Mouse (Mus musculus) ES-Bruce4 (cell line): ENCODE results near the gene Hsd3b7. TPM values are rescaled to one million over a fixed set of nuclear protein-coding genes. Genes with fewer than 3 reads are reported as not detected.

Experiments used
- H3K27ac ChIP-seq: 2 replicates; pipeline ENCODE4 v1.5.1; 2012; ENCODE audit warnings: low read length, inconsistent platforms; ENCODE audit not compliant: insufficient read depth
- H3K27me3 ChIP-seq: 2 replicates; pipeline ENCODE4 v1.6.1; 2012; ENCODE audit warnings: mild to moderate bottlenecking, low read length, inconsistent platforms; ENCODE audit not compliant: control insufficient read depth, poor library complexity, insufficient read depth, severe bottlenecking
- H3K36me3 ChIP-seq: 2 replicates; pipeline ENCODE4 v1.6.1; 2012; ENCODE audit warnings: inconsistent platforms, mild to moderate bottlenecking, low read length, moderate library complexity; ENCODE audit not compliant: control insufficient read depth, poor library complexity, insufficient read depth, severe bottlenecking
- H3K4me1 ChIP-seq: one replicate; pipeline ENCODE4 v1.8.1; 2011; ENCODE audit warnings: low read length; ENCODE audit not compliant: control insufficient read depth, insufficient read depth
- H3K4me3 ChIP-seq: 2 replicates; pipeline ENCODE4 v1.5.1; 2011; ENCODE audit warnings: low read depth, mild to moderate bottlenecking, low read length
- H3K9ac ChIP-seq: 2 replicates; pipeline ENCODE4 v1.6.1; 2012; ENCODE audit warnings: low read depth, mild to moderate bottlenecking, inconsistent platforms; ENCODE audit not compliant: poor library complexity, severe bottlenecking
- H3K9me3 ChIP-seq: replicated peaks from 2 replicates; pipeline ENCODE4 v1.6.1; 2012; ENCODE audit warnings: mild to moderate bottlenecking, low read length, inconsistent platforms; ENCODE audit not compliant: control insufficient read depth, poor library complexity, insufficient read depth, severe bottlenecking
- CTCF ChIP-seq: IDR thresholded peaks from one replicate; pipeline ENCODE4 v1.8.1; 2011; ENCODE audit warnings: low read depth, low read length
- EP300 ChIP-seq: IDR thresholded peaks from 2 replicates; pipeline ENCODE4 v1.6.1; 2011; ENCODE audit warnings: low read depth, low read length; ENCODE audit not compliant: insufficient read depth
- POLR2A ChIP-seq: IDR thresholded peaks from one replicate; pipeline ENCODE4 v1.8.1; 2011; ENCODE audit warnings: low read length; ENCODE audit not compliant: insufficient read depth
- polyA plus RNA-seq: library from polyadenylated mRNA; stranded (reverse); fragments of >200 nt; gene quantifications from 2 replicates; pipeline ENCODE4 v1.2.4, GENCODE M21; 2011; ENCODE audit warnings: low read depth; ENCODE audit not compliant: missing spikeins, insufficient read depth, insufficient read length

Gene Hsd3b7
- polyA plus RNA-seq, 1 experiment, result 11.2 TPM

DNA sequence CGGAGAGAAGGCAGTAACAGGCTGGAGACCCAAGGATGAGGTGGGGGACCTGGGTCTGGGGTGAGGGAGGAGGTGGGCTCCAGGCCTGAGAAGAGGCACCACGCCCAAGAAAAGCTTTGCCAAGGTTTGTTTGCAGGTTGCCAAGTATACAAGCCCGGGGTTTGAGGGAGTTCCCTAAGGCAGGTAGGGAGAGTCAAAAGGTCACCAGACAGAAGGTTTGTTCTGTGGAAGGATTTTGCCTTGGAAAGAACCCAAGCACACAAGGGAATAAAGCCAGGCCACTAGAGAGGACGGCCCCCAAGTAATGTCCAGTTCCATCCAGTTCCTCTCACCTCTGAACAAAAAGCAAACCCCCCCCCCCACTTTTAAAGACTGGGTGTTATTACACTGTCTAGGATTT is 10.8 kb downstream of the Hsd3b7 start:
- Histone ChIP-seq H3K36me3 (no peaks in the 10 kb centered on the region), H3K4me3 (peak overlapping the region; percentile 51), H3K9me3 (no peaks in the 10 kb centered on the region), H3K27ac (no peak overlapping the region), H3K4me1 (no peaks in the 10 kb centered on the region), H3K27me3 (no peaks in the 10 kb centered on the region), H3K9ac (0 out of 2 replicates have a peak overlapping the region, but pooled peaks have one; percentile 19)
- TF ChIP-seq CTCF, result no peak
- no peak for TF ChIP-seq EP300
- TF ChIP-seq POLR2A, result no peak

DNA sequence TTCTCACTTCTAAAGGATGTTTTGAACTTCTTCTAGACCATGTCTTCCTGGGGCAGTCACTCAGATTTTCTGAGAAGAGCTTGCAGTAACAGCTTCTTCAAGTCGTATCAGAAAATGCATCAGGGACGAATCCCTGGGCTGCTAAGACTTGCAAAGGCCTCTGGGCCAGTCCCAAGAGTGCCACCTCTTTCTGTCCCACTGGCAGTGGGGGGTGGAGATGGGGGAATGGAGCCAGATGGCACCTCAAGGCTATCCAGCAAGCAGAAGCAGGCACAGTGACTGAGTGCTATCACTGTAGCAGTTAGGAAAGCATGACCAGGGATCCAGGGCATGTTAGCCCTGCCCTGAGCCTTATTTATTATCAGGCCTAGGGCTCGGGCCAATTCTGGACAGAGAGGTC is 11.9 kb downstream of the Hsd3b7 start:
- Histone ChIP-seq H3K36me3 (no peaks in the 10 kb centered on the region), H3K27me3 (no peaks in the 10 kb centered on the region), H3K27ac (no peak overlapping the region), H3K9me3 (no peaks in the 10 kb centered on the region), H3K9ac (no peak overlapping the region), H3K4me1 (no peaks in the 10 kb centered on the region), H3K4me3 (no peak overlapping the region)
- TF ChIP-seq POLR2A, result no peak
- no peak for TF ChIP-seq CTCF
- no peak for TF ChIP-seq EP300

DNA sequence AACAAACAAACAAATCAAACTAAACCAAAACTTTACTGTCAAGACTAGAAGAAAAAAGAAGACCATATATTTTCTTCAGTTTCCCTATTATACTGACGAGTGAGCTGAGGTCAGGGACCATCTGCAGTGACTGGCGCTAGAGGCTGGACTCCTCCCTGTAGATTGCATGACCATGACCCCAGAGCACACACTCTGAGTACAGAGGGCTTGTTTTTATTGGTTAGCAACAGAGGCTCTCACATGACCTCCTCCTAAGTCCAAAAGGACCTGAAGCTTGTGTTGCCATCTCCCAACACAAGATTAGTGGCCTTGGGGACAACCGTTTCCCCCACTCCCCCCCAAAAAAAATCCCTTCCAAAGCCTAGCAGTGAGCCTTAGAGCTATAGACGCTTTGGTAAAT is 13.4 kb downstream of the Hsd3b7 start:
- H3K27ac ChIP-seq, result no peak overlapping the region
- no peak overlapping the region for H3K9ac ChIP-seq
- no peak overlapping the region for H3K4me3 ChIP-seq
- no peak for TF ChIP-seq POLR2A
- TF ChIP-seq EP300, result no peak
- no peak for TF ChIP-seq CTCF
- H3K27me3 ChIP-seq, result no peaks in the 10 kb centered on the region
- no peaks in the 10 kb centered on the region for H3K36me3 ChIP-seq
- no peaks in the 10 kb centered on the region for H3K4me1 ChIP-seq
- no peaks in the 10 kb centered on the region for H3K9me3 ChIP-seq

DNA sequence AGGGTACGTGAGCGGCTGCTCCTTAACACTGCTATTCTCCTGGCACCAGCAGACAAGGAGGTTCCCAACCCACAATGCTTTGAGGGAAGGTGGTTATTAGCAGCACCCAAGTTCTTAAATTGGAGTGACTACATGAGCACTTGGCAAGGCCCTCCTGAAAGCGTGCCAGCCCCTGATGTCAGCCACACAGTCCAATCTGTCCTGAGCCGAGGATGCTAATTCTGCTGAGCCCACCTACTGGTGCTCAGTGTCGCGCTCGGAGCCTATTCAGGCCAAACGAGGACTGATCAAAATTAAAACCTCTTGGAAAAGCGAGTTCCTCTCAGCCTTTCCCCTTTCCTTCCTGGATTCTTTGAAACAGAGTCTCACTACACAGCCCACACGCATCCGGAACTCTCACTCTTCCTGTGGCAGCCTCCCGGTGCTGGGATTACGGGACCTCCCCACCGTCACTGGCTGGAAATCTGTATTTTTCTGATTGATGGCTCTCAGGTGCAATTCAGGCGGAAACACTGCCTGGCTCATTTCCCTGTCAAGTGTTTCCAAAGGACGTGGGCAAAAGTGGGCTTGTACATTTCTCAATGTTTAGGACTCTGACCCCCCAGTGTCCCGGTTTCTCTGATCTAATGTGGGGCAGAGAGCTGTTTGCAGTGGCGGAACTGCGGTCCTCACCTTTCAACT is 14.0 kb downstream of the Hsd3b7 start:
- H3K9me3 ChIP-seq, result no peaks in the 10 kb centered on the region
- no peak overlapping the region for H3K27ac ChIP-seq
- no peaks in the 10 kb centered on the region for H3K27me3 ChIP-seq
- H3K4me3 ChIP-seq, result no peak overlapping the region; the same call in 1 of the 2 replicates
- TF ChIP-seq POLR2A (no peak), CTCF (no peak), EP300 (no peak)
- no peaks in the 10 kb centered on the region for H3K36me3 ChIP-seq
- H3K9ac ChIP-seq, result 0 out of 2 replicates have a peak overlapping the region, but pooled peaks have one; percentile 8
- H3K4me1 ChIP-seq, result no peaks in the 10 kb centered on the region

DNA sequence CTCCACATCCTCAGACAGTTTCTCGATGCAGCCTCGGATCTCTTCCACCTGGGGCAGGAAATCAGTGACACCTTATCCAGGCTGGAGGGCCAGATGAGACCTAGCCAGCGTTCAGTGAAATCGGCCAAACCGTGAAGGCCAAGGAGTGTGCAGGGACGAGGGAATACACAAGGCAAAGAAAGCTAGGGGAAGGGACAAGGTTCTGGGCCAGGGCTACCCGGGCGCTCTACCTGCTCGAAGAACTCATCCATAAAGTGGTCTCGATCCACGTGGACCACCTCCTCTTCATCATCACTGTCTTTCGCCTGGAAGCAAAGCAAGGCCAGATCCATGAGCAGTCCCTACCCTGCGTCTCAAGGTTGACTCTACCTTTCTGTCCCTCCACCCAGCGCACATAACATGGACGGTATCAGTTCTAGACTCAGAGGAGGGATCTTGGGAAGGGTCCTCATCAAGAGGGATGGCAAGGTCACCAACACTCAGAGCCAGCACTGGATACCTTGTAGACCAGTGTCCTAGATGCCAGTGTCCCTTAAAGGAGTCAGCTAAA is 14.8 kb downstream of the Hsd3b7 start:
- no peak overlapping the region for H3K4me3 ChIP-seq
- no peaks in the 10 kb centered on the region for H3K36me3 ChIP-seq
- H3K27me3 ChIP-seq, result no peaks in the 10 kb centered on the region
- H3K9me3 ChIP-seq, result no peaks in the 10 kb centered on the region
- H3K4me1 ChIP-seq, result no peaks in the 10 kb centered on the region
- no peak overlapping the region for H3K9ac ChIP-seq
- TF ChIP-seq POLR2A, result no peak
- TF ChIP-seq EP300, result no peak
- no peak for TF ChIP-seq CTCF
- no peak overlapping the region for H3K27ac ChIP-seq

DNA sequence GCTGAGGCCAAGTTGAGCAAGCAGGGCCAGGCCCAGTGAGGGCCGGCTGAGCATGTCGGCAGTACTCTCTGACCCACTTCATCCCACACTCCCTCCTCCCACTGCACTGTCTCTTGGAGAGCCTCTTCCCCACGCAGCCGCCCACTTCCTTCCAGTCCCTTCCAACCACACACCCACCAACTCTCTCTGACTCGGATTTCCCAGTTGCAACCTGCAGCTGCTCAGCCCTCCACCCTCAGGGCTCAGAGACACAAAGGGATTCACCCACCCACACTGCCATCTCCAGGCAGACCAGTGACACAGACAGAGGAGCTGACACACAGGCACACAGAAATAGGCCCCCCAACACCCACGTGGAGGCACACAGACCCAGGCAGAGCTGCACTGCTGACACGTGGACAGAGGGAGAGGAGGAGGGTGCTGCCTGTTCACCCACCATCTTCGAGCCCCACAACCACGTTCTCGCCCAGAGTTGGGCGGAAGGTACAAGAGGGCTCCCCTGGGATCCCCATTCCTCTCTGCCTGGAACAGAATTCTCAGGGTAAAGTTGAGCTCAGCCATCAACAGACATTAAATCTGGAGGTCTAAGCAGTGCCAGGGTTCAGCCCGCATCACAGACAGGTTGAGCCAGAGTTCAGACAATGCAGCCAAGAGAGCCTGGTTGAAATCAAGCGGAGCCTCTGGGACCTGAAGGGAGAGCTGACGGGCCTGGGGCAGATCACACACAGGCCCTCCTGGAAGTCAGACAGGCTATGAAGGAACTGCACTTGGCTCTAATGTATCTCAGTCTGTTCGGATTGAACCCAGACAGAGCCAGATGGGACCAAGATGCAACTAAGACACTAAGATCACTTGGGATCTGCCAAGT is 15.8 kb downstream of the Hsd3b7 start:
- Histone ChIP-seq H3K27me3 (no peaks in the 10 kb centered on the region), H3K9me3 (no peaks in the 10 kb centered on the region), H3K4me3 (no peak overlapping the region), H3K36me3 (no peaks in the 10 kb centered on the region), H3K27ac (no peak overlapping the region), H3K9ac (no peak overlapping the region; the same call in 1 of the 2 replicates), H3K4me1 (peaks cover 2% of the 10 kb centered on the region)
- TF ChIP-seq POLR2A (no peak), CTCF (peak; percentile 55)
